Mouse (Mus musculus) liver, embryonic 12.5 days (tissue): Measurements from ENCODE around the gene Pdlim1. TPM values are rescaled to one million over a fixed set of nuclear protein-coding genes. Genes with fewer than 3 reads are reported as not detected.

Experiments
- ATAC-seq: fragments of 200-750 bp; cut with Nextera tagmentation; 2 replicates; pipeline ENCODE4 v1.8.0; 2017; ENCODE audit warnings: moderate number of reproducible peaks, mild to moderate bottlenecking, moderate library complexity
- H3K27ac ChIP-seq: fragments of 300-500 bp; sonication (generic); 2 replicates; pipeline ENCODE4 v1.5.1; 2016; ENCODE audit warnings: mild to moderate bottlenecking
- H3K27me3 ChIP-seq: fragments of 300-500 bp; sonication (generic); replicated peaks from 2 replicates; pipeline ENCODE4 v1.6.1; 2016; ENCODE audit warnings: mild to moderate bottlenecking, moderate library complexity
- H3K36me3 ChIP-seq: fragments of 300-500 bp; sonication (generic); 2 replicates; pipeline ENCODE4 v1.6.1; 2016; ENCODE audit warnings: mild to moderate bottlenecking, moderate library complexity
- H3K4me1 ChIP-seq: fragments of 300-500 bp; sonication (generic); 2 replicates; pipeline ENCODE4 v1.6.1; 2016
- H3K4me2 ChIP-seq: fragments of 300-500 bp; sonication (generic); 2 replicates; pipeline ENCODE4 v1.6.1; 2016; ENCODE audit warnings: mild to moderate bottlenecking, moderate library complexity
- H3K4me3 ChIP-seq: fragments of 300-500 bp; sonication (generic); 2 replicates; pipeline ENCODE4 v1.5.1; 2016; ENCODE audit warnings: mild to moderate bottlenecking, moderate library complexity
- H3K9ac ChIP-seq: fragments of 300-500 bp; sonication (generic); 2 replicates; pipeline ENCODE4 v1.6.1; 2016; ENCODE audit warnings: mild to moderate bottlenecking, moderate library complexity
- H3K9me3 ChIP-seq: fragments of 300-500 bp; sonication (generic); replicated peaks from 2 replicates; pipeline ENCODE4 v1.6.1; 2016; ENCODE audit warnings: mild to moderate bottlenecking, moderate library complexity
- WGBS: fragments of 180-500 bp; shearing (Covaris S2); methylation state at CpG from one replicate; pipeline ENCODE4 v1.1.7; 2016; ENCODE audit not compliant: insufficient replicate concordance; 5-methylcytosine and 5-hydroxymethylcytosine counted together
- polyA plus RNA-seq: library from polyadenylated mRNA; unstranded; fragments of >200 nt; fragmentation: Nextera tagmentation; extraction: Ambion mirVana; gene quantifications from 2 replicates; pipeline ENCODE4 v1.2.1, GENCODE M21; 2016

Pdlim1 gene
- polyA plus RNA-seq, 1 experiment from 2014 or later: 82.3 TPM

- Histone ChIP-seq H3K27me3 (no peaks in the 10 kb centered on the region), H3K4me3 (no peak overlapping the region), H3K9ac (no peak overlapping the region), H3K36me3 (no peaks in the 10 kb centered on the region; the same call in 1 of the 2 replicates), H3K4me1 (peaks cover 33% of the 10 kb centered on the region), H3K9me3 (no peaks in the 10 kb centered on the region), H3K4me2 (no peak overlapping the region), H3K27ac (no peak overlapping the region)
- ATAC-seq: no peak
- WGBS: 65% methylated on average over 1 of the region's 1 CpGs
These were observed 16.1 kb downstream of the Pdlim1 start for GRCm38 (mm10) chr19:40255561-40255960.

GRCm38 (mm10) chr19:40254741-40255140 is 16.9 kb downstream of the Pdlim1 start:
- Histone ChIP-seq H3K27me3 (no peaks in the 10 kb centered on the region), H3K4me3 (no peak overlapping the region), H3K4me1 (peaks cover 28% of the 10 kb centered on the region), H3K4me2 (no peak overlapping the region), H3K9ac (no peak overlapping the region), H3K9me3 (no peaks in the 10 kb centered on the region), H3K36me3 (no peaks in the 10 kb centered on the region; the same call in 1 of the 2 replicates), H3K27ac (no peak overlapping the region)
- 67% methylated on average over 3 of the region's 3 CpGs for WGBS
- ATAC-seq: no peak

GRCm38 (mm10) chr19:40253768-40254167 is 17.9 kb downstream of the Pdlim1 start:
- no peak overlapping the region for H3K27ac ChIP-seq
- no peak overlapping the region for H3K4me2 ChIP-seq
- ATAC-seq: no peak
- WGBS: 46% methylated on average over 13 of the region's 13 CpGs
- H3K4me3 ChIP-seq: no peak overlapping the region
- no peaks in the 10 kb centered on the region for H3K27me3 ChIP-seq
- no peak overlapping the region for H3K9ac ChIP-seq
- no peaks in the 10 kb centered on the region for H3K9me3 ChIP-seq
- H3K36me3 ChIP-seq: peaks cover 5% of the 10 kb centered on the region; the same call in 1 of the 2 replicates
- peaks cover 28% of the 10 kb centered on the region for H3K4me1 ChIP-seq

GRCm38 (mm10) chr19:40251115-40251514 is 20.5 kb downstream of the Pdlim1 start:
- no peak for ATAC-seq
- H3K4me2 ChIP-seq: no peak overlapping the region
- 87% methylated on average over 4 of the region's 4 CpGs for WGBS

GRCm38 (mm10) chr19:40249352-40249751 is 22.3 kb downstream of the Pdlim1 start:
- Histone ChIP-seq H3K9me3 (no peaks in the 10 kb centered on the region), H3K27ac (0 out of 2 replicates have a peak overlapping the region, but pooled peaks have one; percentile 25), H3K36me3 (peaks cover 16% of the 10 kb centered on the region), H3K4me3 (no peak overlapping the region), H3K9ac (no peak overlapping the region), H3K27me3 (no peaks in the 10 kb centered on the region), H3K4me2 (no peak overlapping the region), H3K4me1 (peaks cover 9% of the 10 kb centered on the region; the same call in 1 of the 2 replicates)
- no peak for ATAC-seq
- WGBS: 35% methylated on average over 11 of the region's 11 CpGs

More at GRCm38 (mm10) chr19:40251115-40251514, 20.5 kb downstream of the Pdlim1 start:
- H3K36me3 ChIP-seq: peaks cover 16% of the 10 kb centered on the region
- no peak overlapping the region for H3K4me3 ChIP-seq
- no peaks in the 10 kb centered on the region for H3K27me3 ChIP-seq
- H3K4me1 ChIP-seq: peaks cover 13% of the 10 kb centered on the region
- no peak overlapping the region for H3K27ac ChIP-seq
- no peaks in the 10 kb centered on the region for H3K9me3 ChIP-seq
- no peak overlapping the region for H3K9ac ChIP-seq

DNA sequence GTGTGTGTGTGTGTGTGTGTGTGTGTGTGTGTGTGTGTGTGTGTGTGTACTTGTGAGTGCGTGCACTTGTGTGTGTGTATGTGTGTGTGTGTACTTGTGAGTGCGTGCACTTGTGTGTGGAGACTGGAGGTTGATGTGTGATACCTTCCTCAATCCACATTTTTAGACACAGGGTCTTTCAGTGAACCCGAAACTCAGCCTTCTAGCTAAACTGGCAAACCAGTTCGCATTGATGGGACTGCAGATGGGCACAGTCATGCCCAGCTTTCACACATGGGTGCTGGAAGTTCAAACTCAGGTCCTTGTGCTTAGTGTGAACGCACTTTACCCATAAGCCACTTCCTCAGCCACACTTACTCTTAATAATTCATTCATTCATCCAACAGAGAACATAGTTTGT is 23.2 kb downstream of the Pdlim1 start:
- Histone ChIP-seq H3K27me3 (no peaks in the 10 kb centered on the region), H3K4me1 (peaks cover 9% of the 10 kb centered on the region; the same call in 1 of the 2 replicates), H3K27ac (no peak overlapping the region), H3K4me2 (no peak overlapping the region), H3K9ac (no peak overlapping the region), H3K36me3 (peaks cover 16% of the 10 kb centered on the region), H3K4me3 (no peak overlapping the region), H3K9me3 (no peaks in the 10 kb centered on the region)
- ATAC-seq: no peak
- 86% methylated on average over 5 of the region's 5 CpGs for WGBS

GRCm38 (mm10) chr19:40247268-40247666 is 24.4 kb downstream of the Pdlim1 start:
- H3K4me1 ChIP-seq: peaks cover 9% of the 10 kb centered on the region; the same call in 1 of the 2 replicates
- 50% methylated on average over 5 of the region's 5 CpGs for WGBS
- ATAC-seq: no peak
- H3K36me3 ChIP-seq: peaks cover 24% of the 10 kb centered on the region
- no peaks in the 10 kb centered on the region for H3K27me3 ChIP-seq
- H3K27ac ChIP-seq: no peak overlapping the region
- no peak overlapping the region for H3K9ac ChIP-seq
- H3K4me3 ChIP-seq: no peak overlapping the region
- no peaks in the 10 kb centered on the region for H3K9me3 ChIP-seq
- H3K4me2 ChIP-seq: no peak overlapping the region

DNA sequence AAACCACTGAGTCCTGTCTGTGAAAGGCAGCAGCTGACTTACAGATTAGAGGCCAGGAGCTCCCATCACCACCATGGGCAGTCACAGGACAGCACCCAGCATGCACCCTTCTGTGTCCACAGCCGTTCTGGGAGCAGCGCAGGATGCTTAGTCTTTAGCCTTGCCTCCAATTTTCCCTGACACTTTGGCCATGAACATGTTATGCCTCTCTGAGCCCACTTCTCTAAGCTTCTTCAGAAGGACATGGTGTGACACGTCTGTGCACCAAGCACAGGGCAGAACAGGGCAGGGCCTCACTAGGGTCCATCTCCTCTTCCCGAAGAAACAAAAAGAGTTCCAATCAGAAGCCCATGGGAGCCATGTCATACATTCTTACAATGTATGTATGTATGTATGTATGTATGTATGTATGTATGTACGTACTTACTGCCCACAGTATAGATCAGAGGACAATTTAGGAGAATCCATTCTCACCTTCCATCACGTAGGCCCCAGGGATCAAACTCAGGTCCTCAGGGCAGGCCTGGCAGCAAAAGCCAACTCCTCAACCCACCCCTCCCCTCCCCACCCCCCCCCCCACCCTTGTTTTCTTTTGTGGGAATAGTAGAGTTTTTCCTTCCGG is 24.9 kb downstream of the Pdlim1 start:
- no peak overlapping the region for H3K4me3 ChIP-seq
- H3K36me3 ChIP-seq: peaks cover 24% of the 10 kb centered on the region
- no peaks in the 10 kb centered on the region for H3K9me3 ChIP-seq
- no peak for ATAC-seq
- no peak overlapping the region for H3K9ac ChIP-seq
- H3K27ac ChIP-seq: no peak overlapping the region
- H3K4me2 ChIP-seq: no peak overlapping the region
- H3K27me3 ChIP-seq: no peaks in the 10 kb centered on the region
- 78% methylated on average over 7 of the region's 7 CpGs for WGBS
- H3K4me1 ChIP-seq: peaks cover 9% of the 10 kb centered on the region; the same call in 1 of the 2 replicates

GRCm38 (mm10) chr19:40240838-40241689 is 30.6 kb downstream of the Pdlim1 start:
- peaks cover 8% of the 10 kb centered on the region for H3K36me3 ChIP-seq
- H3K27me3 ChIP-seq: no peaks in the 10 kb centered on the region
- no peak overlapping the region for H3K4me3 ChIP-seq
- no peak overlapping the region for H3K9ac ChIP-seq
- 71% methylated on average over 14 of the region's 14 CpGs for WGBS
- H3K4me1 ChIP-seq: peaks cover 6% of the 10 kb centered on the region
- no peak for ATAC-seq
- no peaks in the 10 kb centered on the region for H3K9me3 ChIP-seq
- H3K27ac ChIP-seq: no peak overlapping the region
- H3K4me2 ChIP-seq: no peak overlapping the region

DNA sequence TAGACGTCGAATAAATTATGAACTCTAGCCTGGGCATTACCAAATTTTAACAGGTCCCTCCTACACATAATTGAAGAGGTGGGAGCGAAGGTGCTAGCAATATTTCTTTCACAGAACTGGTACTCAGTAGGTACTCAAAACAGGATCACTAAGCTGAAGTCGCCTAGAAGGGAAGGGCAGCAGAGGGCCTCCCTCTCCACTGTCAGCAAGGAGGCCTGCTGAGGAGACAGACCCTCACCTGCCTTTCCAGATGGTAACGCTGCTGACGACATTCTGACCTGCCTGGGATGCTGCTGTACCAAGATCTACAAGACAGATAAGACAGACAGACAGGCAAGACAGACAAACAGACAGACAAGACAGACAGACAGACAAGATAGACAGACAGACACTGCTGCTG is 31.3 kb downstream of the Pdlim1 start:
- Histone ChIP-seq H3K4me2 (no peak overlapping the region), H3K27ac (no peak overlapping the region), H3K9me3 (no peaks in the 10 kb centered on the region), H3K27me3 (no peaks in the 10 kb centered on the region), H3K36me3 (peaks cover 11% of the 10 kb centered on the region), H3K4me1 (peaks cover 6% of the 10 kb centered on the region), H3K4me3 (no peak overlapping the region), H3K9ac (no peak overlapping the region)
- ATAC-seq: no peak
- 69% methylated on average over 6 of the region's 6 CpGs for whole genome bisulfite sequencing

GRCm38 (mm10) chr19:40238175-40238850 is 33.3 kb downstream of the Pdlim1 start:
- WGBS: 67% methylated on average over 6 of the region's 6 CpGs
- Histone ChIP-seq H3K36me3 (peaks cover 13% of the 10 kb centered on the region), H3K4me3 (no peak overlapping the region), H3K4me1 (peaks cover 6% of the 10 kb centered on the region), H3K4me2 (no peak overlapping the region), H3K27ac (no peak overlapping the region), H3K9ac (no peak overlapping the region), H3K9me3 (no peaks in the 10 kb centered on the region), H3K27me3 (no peaks in the 10 kb centered on the region)
- ATAC-seq: no peak

- H3K4me2 ChIP-seq: no peak overlapping the region
- H3K4me3 ChIP-seq: no peak overlapping the region
- no peak overlapping the region for H3K27ac ChIP-seq
- H3K9ac ChIP-seq: no peak overlapping the region
- WGBS: 81% methylated on average over 2 of the region's 2 CpGs
- H3K9me3 ChIP-seq: no peaks in the 10 kb centered on the region
- no peaks in the 10 kb centered on the region for H3K27me3 ChIP-seq
- no peaks in the 10 kb centered on the region for H3K4me1 ChIP-seq
- H3K36me3 ChIP-seq: peaks cover 32% of the 10 kb centered on the region
- no peak for ATAC-seq
These were observed 39.1 kb downstream of the Pdlim1 start for GRCm38 (mm10) chr19:40232560-40232959.
